Comparison of ENCODE assay signal across 18 mouse cellular contexts in the genomic region with DNA sequence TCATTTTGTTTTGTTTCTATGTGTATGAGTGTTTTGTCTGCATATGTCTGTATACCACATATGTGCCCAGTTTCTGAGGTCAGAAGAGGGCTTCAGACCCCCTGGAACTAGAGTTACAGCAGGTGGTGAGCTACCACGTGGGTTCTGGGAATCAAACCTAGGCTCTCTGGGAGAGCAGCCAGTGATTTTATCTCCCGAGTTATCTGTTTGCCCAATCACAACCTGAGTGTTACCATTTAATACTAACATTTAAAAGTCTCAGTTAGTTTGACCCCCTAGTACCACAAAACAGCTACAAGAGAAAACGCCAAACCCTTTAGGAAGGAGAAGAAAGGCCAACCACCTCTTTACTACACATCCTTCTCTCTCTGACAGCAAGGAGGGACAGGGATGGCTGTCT.
"Had no signal": no experiment of that assay in that cellular context is flagged by ENCODE, and none has a peak within 500 bp of the region (broad histone marks: within the 10 kb centered on the region; RNA-seq: fewer than 3 reads in every experiment).

No protein-coding gene starts in this region.

- H3K4me2 ChIP-seq: liver, embryonic 15.5 days; lung, embryonic 15.5 days; midbrain, embryonic 12.5 days; neural tube, embryonic 13.5 days; stomach, embryonic 15.5 days had no signal

- H3K27ac ChIP-seq: liver, embryonic 15.5 days; lung, embryonic 15.5 days; macrophage; midbrain, embryonic 12.5 days; neural tube, embryonic 13.5 days; stomach, embryonic 15.5 days; stomach, postnatal 0 days had no signal

- H3K36me3 ChIP-seq: liver, embryonic 15.5 days; lung, embryonic 15.5 days; midbrain, embryonic 12.5 days; neural tube, embryonic 13.5 days; stomach, embryonic 15.5 days had no signal

- H3K4me1 ChIP-seq: lung, embryonic 15.5 days; midbrain, embryonic 12.5 days; neural tube, embryonic 13.5 days; stomach, embryonic 15.5 days had no signal

- DNase-seq: liver, postnatal 0 days; lung, adult 2 months; lung, postnatal 14 days; lung, postnatal 36 days; midbrain, embryonic 14.5 days; right cerebral cortex, postnatal 14 days; thymus, adult 2 months; thymus, postnatal 25 days; thymus, postnatal 4 days had no signal

- H3K9ac ChIP-seq: liver, embryonic 15.5 days; liver, postnatal 0 days; lung, embryonic 15.5 days; midbrain, embryonic 12.5 days; neural tube, embryonic 13.5 days; stomach, embryonic 15.5 days had no signal

- H3K4me3 ChIP-seq: liver, embryonic 15.5 days; lung, embryonic 15.5 days; megakaryocyte, embryonic 14.5 days; midbrain, embryonic 12.5 days; neural tube, embryonic 13.5 days; stomach, embryonic 15.5 days had no signal

- ATAC-seq: liver, postnatal 0 days; lung, postnatal 0 days had no signal

- H3K9me3 ChIP-seq: liver, embryonic 15.5 days; lung, embryonic 15.5 days; midbrain, embryonic 12.5 days; neural tube, embryonic 13.5 days; stomach, embryonic 15.5 days had no signal

- H3K27me3 ChIP-seq: liver, embryonic 15.5 days; lung, embryonic 15.5 days; midbrain, embryonic 12.5 days; neural tube, embryonic 13.5 days; stomach, embryonic 15.5 days had no signal
